Mouse (Mus musculus): ENCODE results near the gene Olfr768. TPM values are rescaled to one million over a fixed set of nuclear protein-coding genes. Genes with fewer than 3 reads are reported as not detected.
"Not testable (repeated sequence)": the region's sequence is repeated elsewhere in the genome, so short reads cannot be mapped to it uniquely, and the experiment has no call there.

Gene Olfr768
- polyA plus RNA-seq (2014; fragmentation: Nextera tagmentation; extraction: Ambion mirVana): not detected in 2 replicates

GRCm38 (mm10) chr10:129099275-129099674 lies at the start of gene Olfr768:
Gene Olfr768, minus strand, starts transcription at chr10:129099375.
- Histone ChIP-seq H3K4me2 (ENCODE audit: low read depth, severe bottlenecking) (no peak within 1 kb of the TSS), H3K9ac (ENCODE audit: low read length) (no peak within 1 kb of the TSS), H3K4me3 (ENCODE audit: low read depth, low read length) (no peak within 1 kb of the TSS), H3K9me3 (ENCODE audit: control insufficient read depth, low read length) (no peaks in the 10 kb centered on the region), H3K36me3 (ENCODE audit: control insufficient read depth, insufficient read depth, low read length) (no peaks in the 10 kb centered on the region), H3K4me1 (ENCODE audit: control insufficient read depth, insufficient read depth, low read length) (no peaks in the 10 kb centered on the region), H3K27ac (replicated peaks; ENCODE audit: low read depth, low read length) (no peak within 1 kb of the TSS), H3K27me3 (ENCODE audit: control insufficient read depth, insufficient read depth, low read length) (no peaks in the 10 kb centered on the region)
- 83% methylated on average over 1 of the region's 1 CpGs for WGBS
- DNase-seq (ENCODE audit: low spot score) (no peak), ATAC-seq (ENCODE audit: insufficient number of reproducible peaks, low FRiP score, low TSS enrichment, low read depth) (no peak)

GRCm38 (mm10) chr10:129138898-129139297 lies 39.7 kb upstream of the Olfr768 start, which contains the start of gene Olfr770:
Gene Olfr770, minus strand, starts transcription at chr10:129138998.
- Histone ChIP-seq H3K36me3 (ENCODE audit: control insufficient read depth, insufficient read depth, low read length) (no peaks in the 10 kb centered on the region), H3K4me3 (ENCODE audit: low read depth, low read length) (no peak within 1 kb of the TSS), H3K27me3 (ENCODE audit: control insufficient read depth, insufficient read depth, low read length) (no peaks in the 10 kb centered on the region), H3K4me1 (ENCODE audit: control insufficient read depth, insufficient read depth, low read length) (no peaks in the 10 kb centered on the region), H3K9ac (ENCODE audit: low read length) (no peak within 1 kb of the TSS), H3K9me3 (ENCODE audit: control insufficient read depth, low read length) (no peaks in the 10 kb centered on the region), H3K4me2 (ENCODE audit: low read depth, severe bottlenecking) (no peak within 1 kb of the TSS), H3K27ac (replicated peaks; ENCODE audit: low read depth, low read length) (no peak within 1 kb of the TSS)
- 83% methylated on average over 2 of the region's 2 CpGs for WGBS
- DNase-seq (ENCODE audit: low spot score) (no peak), ATAC-seq (ENCODE audit: insufficient number of reproducible peaks, low FRiP score, low TSS enrichment, low read depth) (no peak)

GRCm38 (mm10) chr10:129117761-129118160 lies 18.6 kb upstream of the Olfr768 start, which contains the start of gene Olfr769:
Gene Olfr769, minus strand, starts transcription at chr10:129117861.
- DNase-seq (ENCODE audit: low spot score) (no peak), ATAC-seq (ENCODE audit: insufficient number of reproducible peaks, low FRiP score, low TSS enrichment, low read depth) (no peak)
- 80% methylated on average over 2 of the region's 2 CpGs for WGBS
- Histone ChIP-seq H3K27ac (replicated peaks; ENCODE audit: low read depth, low read length) (no peak within 1 kb of the TSS), H3K9ac (ENCODE audit: low read length) (no peak within 1 kb of the TSS), H3K27me3 (ENCODE audit: control insufficient read depth, insufficient read depth, low read length) (no peaks in the 10 kb centered on the region), H3K36me3 (ENCODE audit: control insufficient read depth, insufficient read depth, low read length) (no peaks in the 10 kb centered on the region), H3K4me2 (ENCODE audit: low read depth, severe bottlenecking) (no peak within 1 kb of the TSS), H3K9me3 (ENCODE audit: control insufficient read depth, low read length) (no peaks in the 10 kb centered on the region), H3K4me1 (ENCODE audit: control insufficient read depth, insufficient read depth, low read length) (no peaks in the 10 kb centered on the region), H3K4me3 (ENCODE audit: low read depth, low read length) (no peak within 1 kb of the TSS)

- Histone ChIP-seq H3K27me3 (ENCODE audit: control insufficient read depth, insufficient read depth, low read length) (no peaks in the 10 kb centered on the region), H3K4me1 (ENCODE audit: control insufficient read depth, insufficient read depth, low read length) (no peaks in the 10 kb centered on the region), H3K9ac (ENCODE audit: low read length) (no peak overlapping the region), H3K27ac (replicated peaks; ENCODE audit: low read depth, low read length) (no peak overlapping the region), H3K4me2 (ENCODE audit: low read depth, severe bottlenecking) (no peak overlapping the region), H3K36me3 (ENCODE audit: control insufficient read depth, insufficient read depth, low read length) (no peaks in the 10 kb centered on the region), H3K9me3 (ENCODE audit: control insufficient read depth, low read length) (no peaks in the 10 kb centered on the region), H3K4me3 (ENCODE audit: low read depth, low read length) (no peak overlapping the region)
- ATAC-seq (ENCODE audit: insufficient number of reproducible peaks, low FRiP score, low TSS enrichment, low read depth) (no peak), DNase-seq (ENCODE audit: low spot score) (no peak)
- WGBS: 91% methylated on average over 3 of the region's 3 CpGs
Observed at GRCm38 (mm10) chr10:129115146-129115545, 16.0 kb upstream of the Olfr768 start.

- Histone ChIP-seq H3K27me3 (ENCODE audit: control insufficient read depth, insufficient read depth, low read length) (no peaks in the 10 kb centered on the region), H3K36me3 (ENCODE audit: control insufficient read depth, insufficient read depth, low read length) (no peaks in the 10 kb centered on the region), H3K4me1 (ENCODE audit: control insufficient read depth, insufficient read depth, low read length) (no peaks in the 10 kb centered on the region), H3K4me3 (ENCODE audit: low read depth, low read length) (no peak overlapping the region), H3K27ac (replicated peaks; ENCODE audit: low read depth, low read length) (no peak overlapping the region), H3K9me3 (ENCODE audit: control insufficient read depth, low read length) (no peaks in the 10 kb centered on the region), H3K9ac (ENCODE audit: low read length) (no peak overlapping the region), H3K4me2 (ENCODE audit: low read depth, severe bottlenecking) (no peak overlapping the region)
- no peak for DNase-seq (ENCODE audit: low spot score)
- 54% methylated on average over 3 of the region's 3 CpGs for WGBS
- no peak for ATAC-seq (ENCODE audit: insufficient number of reproducible peaks, low FRiP score, low TSS enrichment, low read depth)
Observed at GRCm38 (mm10) chr10:129101231-129101630, 2.1 kb upstream of the Olfr768 start.

- H3K4me2 ChIP-seq (ENCODE audit: low read depth, severe bottlenecking); H3K4me3 ChIP-seq (ENCODE audit: low read depth, low read length); H3K9ac ChIP-seq (ENCODE audit: low read length); H3K9me3 ChIP-seq (ENCODE audit: control insufficient read depth, low read length); H3K4me1 ChIP-seq (ENCODE audit: control insufficient read depth, insufficient read depth, low read length); H3K36me3 ChIP-seq (ENCODE audit: control insufficient read depth, insufficient read depth, low read length); H3K27me3 ChIP-seq (ENCODE audit: control insufficient read depth, insufficient read depth, low read length); ATAC-seq (ENCODE audit: insufficient number of reproducible peaks, low FRiP score, low TSS enrichment, low read depth); DNase-seq (ENCODE audit: low spot score); H3K27ac ChIP-seq (replicated peaks; ENCODE audit: low read depth, low read length): not testable (repeated sequence)
Observed at GRCm38 (mm10) chr10:129082810-129083209, 16.4 kb downstream of the Olfr768 start, which contains the start of gene Olfr767. Gene Olfr767, minus strand, starts transcription at chr10:129082910.

- DNase-seq (ENCODE audit: low spot score) (no peak), ATAC-seq (ENCODE audit: insufficient number of reproducible peaks, low FRiP score, low TSS enrichment, low read depth) (no peak)
- no peaks in the 10 kb centered on the region for H3K9me3 ChIP-seq (ENCODE audit: control insufficient read depth, low read length)
- no peaks in the 10 kb centered on the region for H3K36me3 ChIP-seq (ENCODE audit: control insufficient read depth, insufficient read depth, low read length)
- WGBS: 87% methylated on average over 2 of the region's 2 CpGs
- no peak within 1 kb of the TSS for H3K9ac ChIP-seq (ENCODE audit: low read length)
- no peak within 1 kb of the TSS for H3K27ac ChIP-seq (replicated peaks; ENCODE audit: low read depth, low read length)
- no peak within 1 kb of the TSS for H3K4me2 ChIP-seq (ENCODE audit: low read depth, severe bottlenecking)
- no peaks in the 10 kb centered on the region for H3K4me1 ChIP-seq (ENCODE audit: control insufficient read depth, insufficient read depth, low read length)
- no peak within 1 kb of the TSS for H3K4me3 ChIP-seq (ENCODE audit: low read depth, low read length)
- no peaks in the 10 kb centered on the region for H3K27me3 ChIP-seq (ENCODE audit: control insufficient read depth, insufficient read depth, low read length)
Observed at GRCm38 (mm10) chr10:129068877-129069276, 30.3 kb downstream of the Olfr768 start, which contains the start of gene Olfr766-ps1. Gene Olfr766-ps1, minus strand, starts transcription at chr10:129068977.

GRCm38 (mm10) chr10:129049898-129050297 lies 49.3 kb downstream of the Olfr768 start, which contains the start of gene Olfr765:
Gene Olfr765, minus strand, starts transcription at chr10:129049998.
- DNase-seq (ENCODE audit: low spot score); ATAC-seq (ENCODE audit: insufficient number of reproducible peaks, low FRiP score, low TSS enrichment, low read depth): not testable (repeated sequence)

More at GRCm38 (mm10) chr10:129049898-129050297, 49.3 kb downstream of the Olfr768 start, which contains the start of gene Olfr765:
- not testable (repeated sequence) for H3K4me3 ChIP-seq (ENCODE audit: low read depth, low read length); H3K36me3 ChIP-seq (ENCODE audit: control insufficient read depth, insufficient read depth, low read length); H3K9me3 ChIP-seq (ENCODE audit: control insufficient read depth, low read length); H3K4me2 ChIP-seq (ENCODE audit: low read depth, severe bottlenecking); H3K4me1 ChIP-seq (ENCODE audit: control insufficient read depth, insufficient read depth, low read length); H3K27me3 ChIP-seq (ENCODE audit: control insufficient read depth, insufficient read depth, low read length); H3K27ac ChIP-seq (replicated peaks; ENCODE audit: low read depth, low read length); H3K9ac ChIP-seq (ENCODE audit: low read length)
